Mouse (Mus musculus): ENCODE data around the gene Tkfc. TPM values are rescaled to one million over a fixed set of nuclear protein-coding genes. Genes with fewer than 3 reads are reported as not detected.

Gene Tkfc
- polyA plus RNA-seq, 1 experiment from 2014 or later: 26.8 TPM

GRCm38 (mm10) chr19:10608573-10609240 lies 3.3 kb upstream of the Tkfc start:
- 93% methylated on average over 5 of the region's 5 CpGs for WGBS
- no peak for ATAC-seq (ENCODE audit: low FRiP score)
- H3K4me2 ChIP-seq (replicated peaks): no peak overlapping the region

GRCm38 (mm10) chr19:10605901-10606622 lies 608 bp upstream of the Tkfc start:
- H3K27me3 ChIP-seq (ENCODE audit: control insufficient read depth, insufficient read depth, low read length): no peaks in the 10 kb centered on the region
- peak overlapping the region; percentile 72 for H3K4me2 ChIP-seq (replicated peaks)
- H3K4me3 ChIP-seq (replicated peaks; ENCODE audit: low read length): peak overlapping the region; percentile 97
- no peaks in the 10 kb centered on the region for H3K9me3 ChIP-seq (ENCODE audit: control insufficient read depth, low read length)
- ATAC-seq (ENCODE audit: low FRiP score) (no peak; the same call in 1 of the 2 replicates), DNase-seq (ENCODE audit: low spot score) (no peak)
- peak overlapping the region; percentile 94 for H3K9ac ChIP-seq
- WGBS: 6% methylated on average over 20 of the region's 20 CpGs
- peaks cover 42% of the 10 kb centered on the region for H3K36me3 ChIP-seq (replicated peaks; ENCODE audit: control insufficient read depth, insufficient read depth)
- peaks cover 29% of the 10 kb centered on the region for H3K4me1 ChIP-seq (replicated peaks; ENCODE audit: control insufficient read depth, insufficient read depth, low read length)
- H3K27ac ChIP-seq: peak overlapping the region; percentile 85

More at GRCm38 (mm10) chr19:10608573-10609240, 3.3 kb upstream of the Tkfc start:
- Histone ChIP-seq H3K4me1 (replicated peaks; ENCODE audit: control insufficient read depth, insufficient read depth, low read length) (peaks cover 17% of the 10 kb centered on the region), H3K9ac (no peak overlapping the region), H3K27ac (no peak overlapping the region), H3K4me3 (replicated peaks; ENCODE audit: low read length) (no peak overlapping the region), H3K36me3 (replicated peaks; ENCODE audit: control insufficient read depth, insufficient read depth) (peaks cover 69% of the 10 kb centered on the region), H3K27me3 (ENCODE audit: control insufficient read depth, insufficient read depth, low read length) (no peaks in the 10 kb centered on the region), H3K9me3 (ENCODE audit: control insufficient read depth, low read length) (no peaks in the 10 kb centered on the region)
- DNase-seq (ENCODE audit: low spot score): no peak

GRCm38 (mm10) chr19:10604534-10604933 lies 920 bp downstream of the Tkfc start:
- Histone ChIP-seq H3K4me2 (replicated peaks) (peak overlapping the region; percentile 72), H3K27ac (peak overlapping the region; percentile 94), H3K9me3 (ENCODE audit: control insufficient read depth, low read length) (no peaks in the 10 kb centered on the region), H3K9ac (peak overlapping the region; percentile 82), H3K4me1 (replicated peaks; ENCODE audit: control insufficient read depth, insufficient read depth, low read length) (peaks cover 29% of the 10 kb centered on the region), H3K27me3 (ENCODE audit: control insufficient read depth, insufficient read depth, low read length) (no peaks in the 10 kb centered on the region), H3K4me3 (replicated peaks; ENCODE audit: low read length) (peak overlapping the region; percentile 97), H3K36me3 (replicated peaks; ENCODE audit: control insufficient read depth, insufficient read depth) (peaks cover 36% of the 10 kb centered on the region)
- WGBS: 72% methylated on average over 3 of the region's 3 CpGs
- DNase-seq (ENCODE audit: low spot score) (no peak), ATAC-seq (ENCODE audit: low FRiP score) (no peak)

- peaks cover 34% of the 10 kb centered on the region for H3K36me3 ChIP-seq (replicated peaks; ENCODE audit: control insufficient read depth, insufficient read depth)
- H3K27me3 ChIP-seq (ENCODE audit: control insufficient read depth, insufficient read depth, low read length): no peaks in the 10 kb centered on the region
- H3K27ac ChIP-seq: peak overlapping the region; percentile 96; the same call in 1 of the 2 replicates
- no peak for ATAC-seq (ENCODE audit: low FRiP score)
- WGBS: 86% methylated on average over 18 of the region's 18 CpGs
- H3K4me1 ChIP-seq (replicated peaks; ENCODE audit: control insufficient read depth, insufficient read depth, low read length): peaks cover 29% of the 10 kb centered on the region
- no peak overlapping the region for H3K4me2 ChIP-seq (replicated peaks)
- no peak overlapping the region for H3K4me3 ChIP-seq (replicated peaks; ENCODE audit: low read length)
- DNase-seq (ENCODE audit: low spot score): no peak
- no peaks in the 10 kb centered on the region for H3K9me3 ChIP-seq (ENCODE audit: control insufficient read depth, low read length)
- H3K9ac ChIP-seq: peak overlapping the region; percentile 82; the same call in 1 of the 2 replicates
Measured at GRCm38 (mm10) chr19:10603660-10604523, 1.6 kb downstream of the Tkfc start.

- peak overlapping the region; percentile 29 for H3K4me3 ChIP-seq (replicated peaks; ENCODE audit: low read length)
- WGBS: 2% methylated on average over 9 of the region's 9 CpGs
- H3K36me3 ChIP-seq (replicated peaks; ENCODE audit: control insufficient read depth, insufficient read depth): peaks cover 23% of the 10 kb centered on the region
- peak overlapping the region; percentile 77 for H3K9ac ChIP-seq
- H3K27ac ChIP-seq: peak overlapping the region; percentile 96
- peak overlapping the region; percentile 59 for H3K4me2 ChIP-seq (replicated peaks)
- H3K9me3 ChIP-seq (ENCODE audit: control insufficient read depth, low read length): no peaks in the 10 kb centered on the region
- H3K4me1 ChIP-seq (replicated peaks; ENCODE audit: control insufficient read depth, insufficient read depth, low read length): peaks cover 29% of the 10 kb centered on the region
- peak; percentile 91 for DNase-seq (ENCODE audit: low spot score)
- H3K27me3 ChIP-seq (ENCODE audit: control insufficient read depth, insufficient read depth, low read length): no peaks in the 10 kb centered on the region
- ATAC-seq (ENCODE audit: low FRiP score): peak; percentile 61; the same call in 1 of the 2 replicates
Measured at GRCm38 (mm10) chr19:10602787-10603186, 2.7 kb downstream of the Tkfc start.

GRCm38 (mm10) chr19:10602247-10602769 lies 3.1 kb downstream of the Tkfc start:
- H3K4me3 ChIP-seq (replicated peaks; ENCODE audit: low read length): peak overlapping the region; percentile 29
- peaks cover 29% of the 10 kb centered on the region for H3K4me1 ChIP-seq (replicated peaks; ENCODE audit: control insufficient read depth, insufficient read depth, low read length)
- 2% methylated on average over 6 of the region's 6 CpGs for WGBS
- H3K9ac ChIP-seq: peak overlapping the region; percentile 77
- DNase-seq (ENCODE audit: low spot score) (peak; percentile 52), ATAC-seq (ENCODE audit: low FRiP score) (0 out of 2 replicates have a peak, but pooled peaks have one; percentile 16)
- peaks cover 19% of the 10 kb centered on the region for H3K36me3 ChIP-seq (replicated peaks; ENCODE audit: control insufficient read depth, insufficient read depth)
- peak overlapping the region; percentile 59 for H3K4me2 ChIP-seq (replicated peaks)
- H3K27me3 ChIP-seq (ENCODE audit: control insufficient read depth, insufficient read depth, low read length): no peaks in the 10 kb centered on the region
- H3K27ac ChIP-seq: peak overlapping the region; percentile 96
- H3K9me3 ChIP-seq (ENCODE audit: control insufficient read depth, low read length): no peaks in the 10 kb centered on the region

GRCm38 (mm10) chr19:10599648-10600047 lies 5.8 kb downstream of the Tkfc start:
- H3K4me3 ChIP-seq (replicated peaks; ENCODE audit: low read length): no peak overlapping the region
- H3K4me1 ChIP-seq (replicated peaks; ENCODE audit: control insufficient read depth, insufficient read depth, low read length): peaks cover 17% of the 10 kb centered on the region
- no peaks in the 10 kb centered on the region for H3K27me3 ChIP-seq (ENCODE audit: control insufficient read depth, insufficient read depth, low read length)
- H3K9me3 ChIP-seq (ENCODE audit: control insufficient read depth, low read length): no peaks in the 10 kb centered on the region
- H3K36me3 ChIP-seq (replicated peaks; ENCODE audit: control insufficient read depth, insufficient read depth): peaks cover 30% of the 10 kb centered on the region
- 91% methylated on average over 2 of the region's 2 CpGs for WGBS
- ATAC-seq (ENCODE audit: low FRiP score) (no peak), DNase-seq (ENCODE audit: low spot score) (no peak)
- no peak overlapping the region for H3K27ac ChIP-seq
- H3K4me2 ChIP-seq (replicated peaks): no peak overlapping the region
- H3K9ac ChIP-seq: no peak overlapping the region

GRCm38 (mm10) chr19:10598188-10598587 lies 7.3 kb downstream of the Tkfc start:
- H3K36me3 ChIP-seq (replicated peaks; ENCODE audit: control insufficient read depth, insufficient read depth): peaks cover 43% of the 10 kb centered on the region

More at GRCm38 (mm10) chr19:10598188-10598587, 7.3 kb downstream of the Tkfc start:
- WGBS: 42% methylated on average over 3 of the region's 3 CpGs
- ATAC-seq (ENCODE audit: low FRiP score): no peak
- Histone ChIP-seq H3K9ac (no peak overlapping the region), H3K27ac (no peak overlapping the region), H3K27me3 (ENCODE audit: control insufficient read depth, insufficient read depth, low read length) (no peaks in the 10 kb centered on the region), H3K4me2 (replicated peaks) (no peak overlapping the region), H3K9me3 (ENCODE audit: control insufficient read depth, low read length) (no peaks in the 10 kb centered on the region), H3K4me1 (replicated peaks; ENCODE audit: control insufficient read depth, insufficient read depth, low read length) (peaks cover 9% of the 10 kb centered on the region; the same call in 1 of the 2 replicates), H3K4me3 (replicated peaks; ENCODE audit: low read length) (no peak overlapping the region)
- no peak for DNase-seq (ENCODE audit: low spot score)

Data from hindbrain, embryonic 14.5 days (tissue).